Mouse (Mus musculus) thymus, postnatal 14 days (tissue): ENCODE data around the gene Gm11549.

Experiments
- DNase-seq: peaks from one replicate; pipeline ENCODE4 v3.0.0; 2021

Gene Gm11549

GRCm38 (mm10) chr3:36505809-36506735 lies 15.5 kb downstream of the Gm11549 start:
- DNase-seq: no peak

GRCm38 (mm10) chr3:36505306-36505705 lies 16.3 kb downstream of the Gm11549 start:
- DNase-seq: no peak

GRCm38 (mm10) chr3:36501546-36501945 lies 20.1 kb downstream of the Gm11549 start:
- DNase-seq: no peak

GRCm38 (mm10) chr3:36500976-36501375 lies 20.6 kb downstream of the Gm11549 start:
- DNase-seq: no peak

- DNase-seq: no peak
Observed at GRCm38 (mm10) chr3:36499418-36499817, 22.2 kb downstream of the Gm11549 start.

GRCm38 (mm10) chr3:36498224-36498623 lies 23.4 kb downstream of the Gm11549 start:
- no peak for DNase-seq

- DNase-seq: peak; percentile 69
Observed at GRCm38 (mm10) chr3:36496746-36497145, 24.9 kb downstream of the Gm11549 start.

GRCm38 (mm10) chr3:36496273-36496672 lies 25.3 kb downstream of the Gm11549 start:
- DNase-seq: no peak

- DNase-seq: peak; percentile 82
Observed at GRCm38 (mm10) chr3:36495436-36495835, 26.2 kb downstream of the Gm11549 start.

- DNase-seq: no peak
Observed at GRCm38 (mm10) chr3:36494613-36495012, 27.0 kb downstream of the Gm11549 start.

GRCm38 (mm10) chr3:36493641-36494283 lies 27.9 kb downstream of the Gm11549 start:
- no peak for DNase-seq

GRCm38 (mm10) chr3:36492716-36493391 lies 28.8 kb downstream of the Gm11549 start:
- DNase-seq: no peak

GRCm38 (mm10) chr3:36491535-36491934 lies 30.1 kb downstream of the Gm11549 start:
- DNase-seq: no peak

- no peak for DNase-seq
Observed at GRCm38 (mm10) chr3:36489590-36489910, 32.1 kb downstream of the Gm11549 start.

GRCm38 (mm10) chr3:36488899-36489589 lies 32.6 kb downstream of the Gm11549 start:
- DNase-seq: no peak

- DNase-seq: no peak
Observed at GRCm38 (mm10) chr3:36488367-36488766, 33.2 kb downstream of the Gm11549 start.

GRCm38 (mm10) chr3:36486881-36487280 lies 34.7 kb downstream of the Gm11549 start:
- DNase-seq: no peak

- DNase-seq: no peak
Observed at GRCm38 (mm10) chr3:36486176-36486575, 35.4 kb downstream of the Gm11549 start.

GRCm38 (mm10) chr3:36484292-36484691 lies 37.3 kb downstream of the Gm11549 start:
- no peak for DNase-seq

GRCm38 (mm10) chr3:36482940-36483339 lies 38.7 kb downstream of the Gm11549 start:
- DNase-seq: no peak

GRCm38 (mm10) chr3:36481776-36482193 lies 39.8 kb downstream of the Gm11549 start:
- DNase-seq: no peak

- no peak for DNase-seq
Observed at GRCm38 (mm10) chr3:36480486-36480885, 41.1 kb downstream of the Gm11549 start.

GRCm38 (mm10) chr3:36478776-36479175 lies 42.8 kb downstream of the Gm11549 start:
- DNase-seq: no peak
